Mouse (Mus musculus) heart, adult 18-20 months (tissue): ENCODE measurements around the gene Hsf2bp. TPM values are rescaled to one million over a fixed set of nuclear protein-coding genes. Genes with fewer than 3 reads are reported as not detected.

Experiments
- DNase-seq, 2 experiments: peaks; one replicate each; pipeline ENCODE4 v3.0.0; 2021 to 2022; ENCODE audit warnings: mixed read lengths in 1 of 2
- total RNA-seq, 2 experiments: library from RNA; stranded (reverse); gene quantifications; 2 replicates each; pipeline ENCODE4 v1.2.3; 2021

Hsf2bp gene
- total RNA-seq, 2 experiments from 2014 or later, result 1.2 to 1.4 TPM

DNA sequence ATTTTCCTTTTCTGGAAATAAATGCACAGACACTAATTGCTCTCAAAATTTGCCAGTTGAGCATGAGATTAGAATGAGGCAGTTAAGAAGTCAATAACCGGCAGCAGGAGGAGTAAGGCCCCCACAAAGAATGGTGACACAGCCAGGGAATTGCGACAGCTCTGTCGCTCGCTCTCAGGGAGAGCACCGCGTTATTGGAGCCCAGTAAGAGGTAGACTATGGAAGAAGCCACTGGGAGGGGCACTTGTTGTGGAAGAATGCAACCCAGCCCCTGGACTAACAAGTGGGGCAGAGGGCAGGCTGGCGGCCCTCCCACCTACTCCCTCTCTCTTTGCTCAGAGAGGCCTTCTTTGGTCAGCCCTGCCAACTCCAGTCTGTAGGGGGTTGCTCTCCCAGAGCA is 4.5 kb downstream of the Hsf2bp start:
- DNase-seq, result no peak

- DNase-seq, result no peak
Measured at GRCm38 (mm10) chr17:32028301-32028700, 7.8 kb downstream of the Hsf2bp start.

DNA sequence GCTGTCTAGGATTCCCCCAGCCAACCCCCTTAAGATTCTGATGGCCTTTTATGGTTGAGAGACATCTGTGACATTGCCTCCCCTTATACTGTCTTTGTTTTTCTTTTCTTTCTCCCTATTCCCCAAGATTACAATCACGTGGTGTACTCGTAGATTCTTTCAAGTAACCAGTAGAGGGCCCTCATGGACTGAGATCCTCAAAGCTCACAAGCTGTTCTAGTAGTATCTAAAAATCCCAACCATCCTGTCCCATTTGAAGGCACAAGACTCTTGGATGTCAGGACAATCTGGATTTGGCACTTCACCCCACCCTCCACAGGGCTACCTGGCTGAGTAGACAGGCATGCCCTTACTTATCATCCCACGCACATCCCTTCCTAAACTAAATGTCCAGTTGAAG is 8.5 kb downstream of the Hsf2bp start:
- DNase-seq, result peak in 1 of 2 experiments; percentile 40

DNA sequence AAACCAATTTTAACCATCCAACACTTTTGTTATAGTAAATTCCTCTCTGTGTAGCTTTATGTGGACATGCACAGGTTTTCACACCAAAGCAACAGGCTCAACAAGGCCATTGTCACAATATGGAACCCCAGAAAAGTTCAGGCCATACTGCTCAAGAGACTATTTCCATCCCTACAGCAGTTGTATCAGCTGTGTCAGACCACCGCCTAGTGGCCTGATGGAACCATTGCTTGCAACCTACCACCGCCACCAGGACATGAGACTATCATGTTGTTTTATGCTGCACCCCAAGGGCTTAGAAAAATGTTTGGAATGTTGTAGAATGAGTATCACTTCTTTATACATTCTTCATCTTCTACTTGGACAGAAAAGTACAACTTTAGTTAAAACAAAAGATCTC is 10.8 kb downstream of the Hsf2bp start:
- DNase-seq, result peak; percentile 71 to 85

DNA sequence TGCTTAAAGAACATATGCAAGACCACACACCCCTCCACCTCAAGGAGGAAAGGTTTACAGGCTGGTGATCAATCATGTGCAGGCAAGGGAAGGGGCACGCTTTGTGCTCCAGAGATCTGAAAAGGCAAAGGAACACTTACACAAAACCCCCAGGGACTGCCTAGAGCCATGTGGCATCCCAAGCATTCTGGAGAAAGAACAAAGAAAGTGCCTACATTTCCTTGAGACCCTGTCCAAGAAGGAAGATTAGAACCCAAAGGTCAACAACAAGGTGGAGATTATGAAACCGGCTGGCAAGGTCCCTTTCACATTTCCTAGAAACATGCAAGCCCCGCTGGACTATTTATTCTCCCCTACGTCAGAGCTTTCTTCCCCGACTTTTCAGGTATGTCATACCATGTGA is 11.5 kb downstream of the Hsf2bp start:
- DNase-seq, result peak; percentile 24 to 42

- peak; percentile 45 for DNase-seq
Measured at GRCm38 (mm10) chr17:32023088-32023487, 13.1 kb downstream of the Hsf2bp start.

- DNase-seq, result no peak
Measured at GRCm38 (mm10) chr17:32022551-32022950, 13.6 kb downstream of the Hsf2bp start.

DNA sequence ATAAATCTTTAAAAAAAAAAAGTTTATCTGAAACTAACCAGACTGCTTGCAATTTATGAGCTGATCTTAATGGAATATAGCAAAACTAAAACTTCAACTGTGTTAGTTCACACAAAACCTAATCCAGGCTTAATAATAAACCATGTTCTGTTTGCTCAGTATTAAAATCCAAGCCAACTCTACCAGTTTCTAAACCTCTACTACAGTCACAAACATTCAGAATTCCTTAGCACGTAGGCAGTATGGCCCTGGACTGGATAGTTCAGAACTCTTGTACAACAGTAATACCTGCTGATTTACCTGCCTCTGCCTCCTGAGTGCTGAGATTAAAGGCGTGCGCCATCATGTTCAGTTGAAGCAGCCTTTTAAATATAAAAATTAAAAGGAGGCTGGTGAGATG is 14.2 kb downstream of the Hsf2bp start:
- DNase-seq, result no peak

DNA sequence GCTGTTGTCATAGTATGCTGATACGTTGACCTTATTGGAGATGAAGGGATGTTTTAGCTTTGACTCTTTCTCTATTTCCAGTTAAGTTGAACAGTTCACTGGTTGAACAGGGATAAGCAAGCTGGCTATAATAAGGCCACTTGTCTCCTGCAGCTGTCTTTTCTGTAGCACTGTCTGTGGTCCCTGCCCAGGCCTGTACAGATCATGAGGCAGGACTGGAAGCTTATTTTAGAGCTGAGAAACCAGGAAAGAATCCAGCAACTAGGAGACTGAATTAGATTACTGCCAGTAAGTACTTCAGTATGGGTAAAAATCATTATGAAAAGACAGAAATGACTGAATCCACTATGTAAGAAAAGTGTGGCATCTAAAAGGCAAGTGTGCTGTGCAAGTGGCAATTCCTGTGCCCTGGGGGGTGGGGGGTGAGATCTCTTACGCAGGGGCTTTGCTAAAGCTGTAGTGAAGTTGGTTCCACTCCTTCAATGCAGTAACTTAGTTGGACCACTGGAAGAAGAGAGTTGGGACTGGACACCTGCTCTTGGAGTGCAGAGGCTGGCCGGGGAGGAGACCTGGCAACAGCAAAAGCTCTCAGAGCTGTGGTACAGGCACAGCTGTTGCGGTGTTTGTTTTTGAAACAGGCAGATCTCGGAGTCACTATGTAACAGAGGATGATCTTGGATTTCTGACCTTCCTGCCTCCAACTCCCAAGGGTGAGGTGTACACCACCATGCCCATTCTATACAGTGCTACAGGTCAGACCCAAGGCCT is 17.8 kb downstream of the Hsf2bp start:
- DNase-seq, result peak; percentile 49 to 74

DNA sequence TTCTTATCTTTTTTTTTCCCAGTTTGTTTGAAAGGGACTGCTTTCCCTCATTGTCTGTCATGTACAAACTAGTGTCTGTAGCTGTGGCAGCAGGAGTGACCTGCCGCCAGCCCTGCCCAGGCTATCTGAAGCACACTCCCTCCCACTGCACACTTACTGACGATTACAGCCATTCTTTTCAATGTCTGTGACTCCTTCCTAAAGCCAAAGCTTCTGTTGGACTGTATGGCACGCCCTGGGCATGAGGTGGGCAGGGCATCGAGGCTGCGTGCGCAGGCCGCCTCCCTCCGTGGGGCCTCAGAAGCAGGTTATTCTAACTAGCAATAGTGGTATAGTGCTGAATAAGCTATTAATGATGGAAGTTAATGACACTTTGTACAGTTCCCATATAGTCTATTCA is 19.7 kb downstream of the Hsf2bp start:
- DNase-seq, result no peak

DNA sequence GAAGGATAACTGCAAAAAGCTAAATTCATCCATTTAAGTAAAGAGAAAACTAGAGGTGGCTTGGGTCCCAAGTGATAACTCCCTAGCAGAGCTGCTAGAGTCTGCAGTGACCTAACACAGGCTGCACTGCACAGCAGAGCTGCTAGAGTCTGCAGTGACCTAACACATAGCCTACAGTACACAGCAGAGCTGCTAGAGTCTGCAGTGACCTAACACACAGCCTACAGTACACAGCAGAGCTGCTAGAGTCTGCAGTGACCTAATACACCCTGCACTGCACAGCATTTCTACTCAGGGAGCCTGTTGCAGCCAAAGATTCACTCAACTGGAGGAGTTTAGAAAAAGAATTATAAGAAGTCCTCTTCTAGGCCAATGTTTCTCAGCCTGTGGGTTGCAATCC is 22.5 kb downstream of the Hsf2bp start:
- DNase-seq, result no peak

- no peak for DNase-seq
Measured at GRCm38 (mm10) chr17:32012254-32012653, 23.9 kb downstream of the Hsf2bp start.

DNA sequence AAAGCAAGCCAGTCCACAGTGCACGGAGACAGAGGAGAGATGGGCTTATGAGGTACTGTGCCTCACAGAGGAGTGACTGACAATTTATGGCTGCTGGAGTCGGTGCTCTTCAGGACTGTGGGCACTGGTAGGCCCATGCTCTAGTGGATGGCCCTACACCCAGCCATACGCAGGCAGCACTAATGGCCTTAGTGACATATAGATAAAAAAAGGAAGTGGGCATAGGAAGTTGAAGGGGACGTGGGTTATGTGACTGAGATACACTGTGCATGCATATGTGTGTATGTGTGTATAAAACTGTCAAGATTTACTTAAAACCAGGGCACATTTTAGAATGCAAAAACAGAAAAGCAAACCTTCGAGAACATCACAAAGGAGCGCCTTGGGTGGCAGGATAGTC is 24.5 kb downstream of the Hsf2bp start:
- no peak for DNase-seq

- peak; percentile 57 to 73 for DNase-seq
Measured at GRCm38 (mm10) chr17:32006800-32007199, 29.3 kb downstream of the Hsf2bp start.

- DNase-seq, result no peak
Measured at GRCm38 (mm10) chr17:32003251-32003650, 32.9 kb downstream of the Hsf2bp start.

DNA sequence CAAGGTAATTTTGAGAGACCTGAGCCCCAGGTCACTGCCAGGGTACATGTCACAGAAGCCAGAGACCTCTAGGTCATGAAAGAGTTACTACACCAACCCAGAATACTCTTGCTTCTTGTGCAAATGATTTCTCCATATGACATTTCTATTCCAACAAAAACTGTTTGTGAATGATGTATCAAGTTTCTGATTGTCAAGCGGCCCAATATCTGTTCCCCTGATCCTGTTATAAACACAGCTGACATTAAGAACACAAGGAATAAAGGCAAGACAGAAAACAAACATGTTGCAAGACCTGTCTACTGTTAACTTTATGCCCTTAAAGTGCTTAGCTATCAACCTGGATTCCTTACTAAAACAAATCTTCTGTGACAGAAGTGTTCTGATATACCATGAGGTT is 37.8 kb downstream of the Hsf2bp start:
- DNase-seq, result no peak

- DNase-seq, result no peak
Measured at GRCm38 (mm10) chr17:31996331-31996730, 39.8 kb downstream of the Hsf2bp start.

DNA sequence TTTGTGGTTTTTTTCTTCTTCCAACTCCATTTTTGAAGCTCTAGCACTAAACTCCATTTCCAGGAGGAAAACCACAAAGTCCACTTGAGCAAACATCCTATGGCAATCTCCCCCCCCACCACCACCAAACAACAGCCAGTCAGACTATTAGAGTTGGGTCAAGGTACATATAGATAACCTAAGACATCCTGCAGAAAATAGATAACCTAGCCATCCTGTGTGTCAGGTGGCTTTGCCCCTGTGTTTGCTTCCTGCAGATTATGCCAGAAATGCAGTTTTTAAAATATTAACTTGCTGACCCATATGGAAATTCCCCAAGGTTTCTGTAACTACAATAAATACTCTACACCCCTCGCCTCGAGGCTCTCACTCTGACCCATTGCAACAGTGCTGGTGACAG is 40.4 kb downstream of the Hsf2bp start:
- no peak for DNase-seq

- no peak for DNase-seq
Measured at GRCm38 (mm10) chr17:31994132-31994531, 42.0 kb downstream of the Hsf2bp start.

- DNase-seq, result no peak
Measured at GRCm38 (mm10) chr17:31993354-31993753, 42.8 kb downstream of the Hsf2bp start.

DNA sequence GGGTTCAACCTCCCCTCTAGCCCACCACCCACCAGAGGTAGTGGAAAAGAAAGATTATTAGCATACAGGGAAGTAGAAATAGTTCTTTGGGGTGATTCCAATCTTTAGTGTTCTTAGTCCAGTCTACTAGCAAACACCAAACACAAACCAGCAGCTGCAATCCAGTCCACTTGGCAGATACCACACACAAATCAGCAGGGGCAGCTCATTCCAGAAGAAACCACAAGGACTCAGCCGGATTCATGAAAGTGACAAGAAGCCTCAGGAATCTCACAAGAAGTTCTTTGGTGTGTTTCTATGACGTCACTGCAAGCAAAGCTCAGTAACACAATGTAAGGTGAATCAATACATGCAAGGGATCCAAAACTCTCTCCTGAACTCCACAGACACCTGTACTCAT is 44.1 kb downstream of the Hsf2bp start:
- no peak for DNase-seq

DNA sequence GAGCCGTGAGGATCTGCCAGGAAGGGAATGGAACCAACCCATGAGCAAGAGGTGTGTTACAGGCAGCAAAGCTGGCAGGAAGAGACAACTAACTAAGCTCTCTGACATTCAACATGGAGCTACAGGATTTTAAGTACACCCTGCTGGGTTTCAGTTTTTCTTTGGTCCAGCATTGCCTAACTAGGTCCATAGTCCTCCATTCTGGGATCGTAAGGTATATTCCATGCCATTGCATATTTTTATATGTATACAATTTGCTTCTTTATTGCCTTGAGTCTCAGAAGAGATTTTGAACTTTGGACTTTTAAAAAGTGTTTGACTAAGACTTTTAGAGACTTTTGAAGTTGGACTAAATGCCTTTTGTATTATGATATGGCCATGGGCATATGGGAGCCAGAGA is 47.1 kb downstream of the Hsf2bp start:
- DNase-seq, result no peak

GRCm38 (mm10) chr17:31986915-31987314 is 49.2 kb downstream of the Hsf2bp start:
- no peak for DNase-seq

- DNase-seq, result no peak
Measured at GRCm38 (mm10) chr17:31983491-31983890, 52.7 kb downstream of the Hsf2bp start.
